Mouse (Mus musculus): ENCODE data around the gene Adcy2. TPM values are rescaled to one million over a fixed set of nuclear protein-coding genes. Genes with fewer than 3 reads are reported as not detected.

Gene Adcy2
- polyA plus RNA-seq, 1 experiment from 2014 or later, result 0.13 TPM

DNA sequence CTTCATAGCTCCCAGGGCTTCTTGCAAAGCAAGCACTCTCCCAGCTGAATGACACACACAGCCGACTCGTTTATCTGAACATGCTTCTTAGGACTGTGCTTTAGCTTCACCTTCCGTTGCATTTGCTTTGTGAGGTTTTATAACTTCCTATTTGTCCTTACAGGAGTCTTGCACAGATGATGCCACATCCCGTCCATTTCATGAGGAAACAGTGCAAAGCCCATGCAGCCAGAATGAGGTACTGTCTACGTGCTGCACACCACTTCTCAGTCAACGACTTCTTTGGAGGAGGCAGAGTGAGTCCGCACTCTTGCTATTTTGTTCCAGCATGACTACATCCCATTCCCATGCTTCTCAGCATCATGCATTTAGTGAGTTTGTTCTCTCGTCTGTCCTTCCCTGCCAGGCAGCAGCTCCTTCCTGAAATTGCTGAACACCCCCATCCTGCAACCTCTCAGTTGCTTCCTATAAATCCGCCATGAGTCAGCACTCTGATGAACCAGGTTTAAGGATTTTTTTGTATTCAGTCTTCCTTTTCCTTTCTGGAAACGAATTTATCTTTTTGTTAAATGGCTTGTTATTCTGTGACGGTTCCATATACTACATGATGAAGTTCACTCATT lies 85.6 kb downstream of the Adcy2 start:
- 21% methylated on average over 11 of the region's 11 CpGs for WGBS (ENCODE audit: missing documents)
- H3K36me3 ChIP-seq (ENCODE audit: inconsistent target), result no peaks in the 10 kb centered on the region
- no peaks in the 10 kb centered on the region for H3K79me2 ChIP-seq (ENCODE audit: inconsistent target)
- H3K4me3 ChIP-seq (ENCODE audit: inconsistent target), result no peak overlapping the region
- H3K27ac ChIP-seq, result no peak overlapping the region

- no peaks in the 10 kb centered on the region for H3K36me3 ChIP-seq (ENCODE audit: inconsistent target)
- WGBS (ENCODE audit: missing documents), result 100% methylated on average over 1 of the region's 1 CpGs
- no peaks in the 10 kb centered on the region for H3K79me2 ChIP-seq (ENCODE audit: inconsistent target)
- no peak overlapping the region for H3K27ac ChIP-seq
- no peak overlapping the region for H3K4me3 ChIP-seq (ENCODE audit: inconsistent target)
These were observed 92.7 kb downstream of the Adcy2 start for GRCm38 (mm10) chr13:68906667-68907066.

GRCm38 (mm10) chr13:68902708-68903107 lies 96.6 kb downstream of the Adcy2 start:
- WGBS (ENCODE audit: missing documents), result 75% methylated on average over 1 of the region's 1 CpGs
- no peak overlapping the region for H3K4me3 ChIP-seq (ENCODE audit: inconsistent target)
- no peaks in the 10 kb centered on the region for H3K79me2 ChIP-seq (ENCODE audit: inconsistent target)
- no peaks in the 10 kb centered on the region for H3K36me3 ChIP-seq (ENCODE audit: inconsistent target)
- H3K27ac ChIP-seq, result no peak overlapping the region

- WGBS (ENCODE audit: missing documents), result 87% methylated on average over 9 of the region's 9 CpGs
- H3K79me2 ChIP-seq (ENCODE audit: inconsistent target), result no peaks in the 10 kb centered on the region
- no peak overlapping the region for H3K27ac ChIP-seq
- H3K36me3 ChIP-seq (ENCODE audit: inconsistent target), result no peaks in the 10 kb centered on the region
- H3K4me3 ChIP-seq (ENCODE audit: inconsistent target), result no peak overlapping the region
These were observed 109.3 kb downstream of the Adcy2 start for GRCm38 (mm10) chr13:68889929-68890593.

GRCm38 (mm10) chr13:68868776-68869175 lies 130.6 kb downstream of the Adcy2 start:
- Histone ChIP-seq H3K36me3 (ENCODE audit: inconsistent target) (no peaks in the 10 kb centered on the region), H3K4me3 (ENCODE audit: inconsistent target) (no peak overlapping the region), H3K79me2 (ENCODE audit: inconsistent target) (no peaks in the 10 kb centered on the region), H3K27ac (no peak overlapping the region)
- 92% methylated on average over 6 of the region's 6 CpGs for WGBS (ENCODE audit: missing documents)

DNA sequence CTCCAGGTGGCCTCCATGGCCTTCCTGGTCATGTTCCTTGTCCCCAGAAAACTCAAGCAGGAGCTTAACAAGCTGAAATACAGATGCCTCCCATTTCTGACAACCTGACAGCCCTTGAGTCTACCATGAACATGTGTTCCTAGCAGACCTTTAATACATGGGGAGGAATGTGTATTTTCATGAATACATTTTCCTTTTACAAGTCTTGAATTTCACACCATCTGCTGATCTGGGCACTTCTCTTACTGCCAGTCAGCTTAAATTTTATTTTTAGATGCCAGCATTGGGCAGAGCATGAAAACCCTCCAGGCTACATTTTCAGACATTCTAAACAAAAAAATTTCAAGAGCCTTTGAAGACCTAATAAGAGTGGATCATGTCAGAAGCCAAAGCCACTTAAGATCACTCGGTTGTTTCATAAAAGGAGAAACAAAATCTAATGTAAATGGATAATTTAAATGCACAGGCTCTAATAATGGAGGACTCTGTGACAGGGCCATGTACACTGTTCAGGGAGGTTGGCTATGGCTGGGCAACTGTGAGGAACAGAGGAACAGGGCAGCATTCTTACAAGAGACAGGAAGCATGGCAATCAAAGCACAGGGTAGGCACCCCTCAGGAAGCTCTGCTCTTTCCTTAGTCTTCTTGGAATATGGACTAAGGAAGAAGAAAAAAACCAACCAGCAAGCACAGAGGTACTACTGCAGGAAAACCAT lies 131.2 kb downstream of the Adcy2 start:
- Histone ChIP-seq H3K27ac (no peak overlapping the region), H3K36me3 (ENCODE audit: inconsistent target) (no peaks in the 10 kb centered on the region), H3K79me2 (ENCODE audit: inconsistent target) (no peaks in the 10 kb centered on the region), H3K4me3 (ENCODE audit: inconsistent target) (no peak overlapping the region)
- WGBS (ENCODE audit: missing documents), result 80% methylated on average over 1 of the region's 1 CpGs

DNA sequence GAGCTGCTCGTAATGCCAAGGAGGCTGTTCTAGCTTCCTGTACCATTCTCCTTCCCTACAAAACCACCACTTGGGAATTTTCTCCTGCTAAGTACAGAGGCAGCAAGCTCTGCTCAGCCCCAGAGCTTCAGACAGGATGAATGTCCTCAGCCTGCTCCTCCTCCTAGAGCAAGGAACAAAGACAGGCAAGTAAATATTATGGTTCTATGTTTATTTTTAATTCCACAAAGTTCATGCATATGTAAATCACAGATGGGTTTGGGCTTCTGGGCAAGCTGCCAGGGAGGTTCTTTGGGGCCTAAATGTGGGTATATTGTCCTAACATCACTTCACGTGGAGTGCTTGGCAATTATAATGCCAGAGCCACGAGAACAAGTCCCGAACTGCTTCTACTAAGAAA lies 139.3 kb downstream of the Adcy2 start:
- H3K36me3 ChIP-seq (ENCODE audit: inconsistent target), result no peaks in the 10 kb centered on the region
- 71% methylated on average over 4 of the region's 4 CpGs for WGBS (ENCODE audit: missing documents)
- H3K4me3 ChIP-seq (ENCODE audit: inconsistent target), result no peak overlapping the region
- no peak overlapping the region for H3K27ac ChIP-seq
- no peaks in the 10 kb centered on the region for H3K79me2 ChIP-seq (ENCODE audit: inconsistent target)

GRCm38 (mm10) chr13:68848265-68848664 lies 151.1 kb downstream of the Adcy2 start:
- no peaks in the 10 kb centered on the region for H3K36me3 ChIP-seq (ENCODE audit: inconsistent target)
- no peak overlapping the region for H3K4me3 ChIP-seq (ENCODE audit: inconsistent target)
- no peak overlapping the region for H3K27ac ChIP-seq
- H3K79me2 ChIP-seq (ENCODE audit: inconsistent target), result no peaks in the 10 kb centered on the region
- WGBS (ENCODE audit: missing documents), result 79% methylated on average over 3 of the region's 3 CpGs

- Histone ChIP-seq H3K4me3 (ENCODE audit: inconsistent target) (no peak overlapping the region), H3K79me2 (ENCODE audit: inconsistent target) (no peaks in the 10 kb centered on the region), H3K27ac (no peak overlapping the region), H3K36me3 (ENCODE audit: inconsistent target) (no peaks in the 10 kb centered on the region)
- 58% methylated on average over 2 of the region's 2 CpGs for WGBS (ENCODE audit: missing documents)
These were observed 159.8 kb downstream of the Adcy2 start for GRCm38 (mm10) chr13:68839517-68839916.

DNA sequence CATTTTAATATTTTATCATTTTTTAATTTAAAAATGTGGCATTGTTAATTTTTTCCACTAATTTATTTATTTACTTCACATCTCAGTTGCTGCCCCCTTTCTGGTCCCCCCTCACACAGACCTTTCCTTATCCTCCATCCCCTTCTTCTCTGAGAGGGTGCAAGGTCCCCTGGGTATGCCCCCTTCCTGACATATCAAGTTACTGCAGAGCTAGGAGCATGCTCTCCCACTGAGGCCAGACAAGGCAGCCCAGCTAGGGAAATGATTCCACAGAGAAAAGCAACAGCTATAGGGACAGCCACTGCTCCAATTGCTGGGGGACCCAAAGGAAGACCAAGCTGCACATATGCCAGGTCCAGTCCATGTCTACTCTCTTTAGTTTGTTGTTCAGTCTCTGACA lies 163.2 kb downstream of the Adcy2 start:
- Histone ChIP-seq H3K4me3 (ENCODE audit: inconsistent target) (no peak overlapping the region), H3K36me3 (ENCODE audit: inconsistent target) (no peaks in the 10 kb centered on the region), H3K27ac (no peak overlapping the region), H3K79me2 (ENCODE audit: inconsistent target) (no peaks in the 10 kb centered on the region)

- Histone ChIP-seq H3K27ac (no peak overlapping the region), H3K4me3 (ENCODE audit: inconsistent target) (no peak overlapping the region), H3K36me3 (ENCODE audit: inconsistent target) (no peaks in the 10 kb centered on the region), H3K79me2 (ENCODE audit: inconsistent target) (no peaks in the 10 kb centered on the region)
- 75% methylated on average over 7 of the region's 8 CpGs for whole genome bisulfite sequencing (ENCODE audit: missing documents)
These were observed 163.8 kb downstream of the Adcy2 start for GRCm38 (mm10) chr13:68835424-68836045.

DNA sequence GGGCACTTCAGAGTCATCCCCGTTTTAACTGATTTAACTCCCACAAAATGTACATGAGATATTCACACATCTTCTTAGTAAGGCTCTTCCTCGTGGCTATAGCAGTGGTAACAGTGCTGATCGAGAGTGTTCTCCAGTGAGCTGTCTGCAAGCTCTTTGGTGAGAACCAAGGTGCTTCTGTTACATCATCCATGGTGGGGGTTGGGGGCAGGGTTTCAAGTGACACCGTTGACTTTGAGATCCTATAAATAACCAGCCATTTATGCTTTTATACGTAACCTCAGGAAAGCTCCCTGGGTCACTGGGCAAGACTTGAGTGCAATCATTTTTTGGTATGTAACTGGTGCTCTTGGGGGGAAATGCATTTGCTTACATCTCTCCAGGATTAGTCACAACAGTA lies 167.2 kb downstream of the Adcy2 start:
- WGBS (ENCODE audit: missing documents), result 87% methylated on average over 5 of the region's 5 CpGs
- Histone ChIP-seq H3K27ac (no peak overlapping the region), H3K79me2 (ENCODE audit: inconsistent target) (no peaks in the 10 kb centered on the region), H3K4me3 (ENCODE audit: inconsistent target) (no peak overlapping the region), H3K36me3 (ENCODE audit: inconsistent target) (no peaks in the 10 kb centered on the region)

GRCm38 (mm10) chr13:68830030-68830759 lies 169.1 kb downstream of the Adcy2 start:
- Histone ChIP-seq H3K4me3 (ENCODE audit: inconsistent target) (no peak overlapping the region), H3K79me2 (ENCODE audit: inconsistent target) (no peaks in the 10 kb centered on the region), H3K27ac (no peak overlapping the region), H3K36me3 (ENCODE audit: inconsistent target) (no peaks in the 10 kb centered on the region)
- 88% methylated on average over 6 of the region's 6 CpGs for WGBS (ENCODE audit: missing documents)

- 93% methylated on average over 4 of the region's 4 CpGs for WGBS (ENCODE audit: missing documents)
- no peak overlapping the region for H3K27ac ChIP-seq
These were observed 170.9 kb downstream of the Adcy2 start for GRCm38 (mm10) chr13:68828441-68828840.

More at GRCm38 (mm10) chr13:68828441-68828840, 170.9 kb downstream of the Adcy2 start:
- no peaks in the 10 kb centered on the region for H3K79me2 ChIP-seq (ENCODE audit: inconsistent target)
- H3K36me3 ChIP-seq (ENCODE audit: inconsistent target), result no peaks in the 10 kb centered on the region
- no peak overlapping the region for H3K4me3 ChIP-seq (ENCODE audit: inconsistent target)
